Mouse (Mus musculus): ENCODE measurements around the gene Lrrc74a. TPM values are rescaled to one million over a fixed set of nuclear protein-coding genes. Genes with fewer than 3 reads are reported as not detected.

The Lrrc74a gene
- polyA plus RNA-seq, 1 experiment from 2014 or later, result not detected

- DNase-seq (ENCODE audit: low read depth, low spot score) (no peak), ATAC-seq (no peak)
- in situ Hi-C loops (cut with MboI; ENCODE audit: low pct_unique_long_range_greater_than_20kb), result no loop called here
- CTCF ChIA-PET, result no interaction called here
- TF ChIP-seq CTCF (IDR thresholded peaks at IDR 0.05), result no peak
- H3K27me3 ChIP-seq, result no peaks in the 10 kb centered on the region
- POLR2A ChIA-PET, result no interaction called here
Measured at GRCm38 (mm10) chr12:86721453-86721852, 12.7 kb upstream of the Lrrc74a start.

- ATAC-seq, result no peak
- no peaks in the 10 kb centered on the region for H3K27me3 ChIP-seq
- POLR2A ChIA-PET, result no interaction called here
- in situ Hi-C loops (cut with MboI; ENCODE audit: low pct_unique_long_range_greater_than_20kb), result no loop called here
- TF ChIP-seq CTCF (IDR thresholded peaks at IDR 0.05), result no peak
- CTCF ChIA-PET, result no interaction called here
- no peak for DNase-seq (ENCODE audit: low read depth, low spot score)
Measured at GRCm38 (mm10) chr12:86724300-86724699, 9.9 kb upstream of the Lrrc74a start.

- DNase-seq (ENCODE audit: low read depth, low spot score) (no peak), ATAC-seq (peak; percentile 61)
- TF ChIP-seq CTCF (IDR thresholded peaks at IDR 0.05), result no peak
- in situ Hi-C loops (cut with MboI; ENCODE audit: low pct_unique_long_range_greater_than_20kb), result no loop called here
- peaks cover 3% of the 10 kb centered on the region for H3K27me3 ChIP-seq
- CTCF ChIA-PET, result no interaction called here
- POLR2A ChIA-PET, result interaction anchor here (0.6 to 0.7 kb wide), 3 partner anchors 13 to 339 kb away, joined by 3 to 4 read pairs (median 3); no protein-coding TSS in a partner anchor
Measured at GRCm38 (mm10) chr12:86725706-86726105, 8.5 kb upstream of the Lrrc74a start.

- peak; percentile 95 for ATAC-seq
- TF ChIP-seq CTCF (IDR thresholded peaks at IDR 0.05), result no peak
- in situ Hi-C loops (cut with MboI; ENCODE audit: low pct_unique_long_range_greater_than_20kb), result no loop called here
- POLR2A ChIA-PET, result interaction anchor here (0.6 to 0.7 kb wide), 3 partner anchors 13 to 340 kb away, joined by 3 to 4 read pairs (median 3); no protein-coding TSS in a partner anchor
- CTCF ChIA-PET, result no interaction called here
- DNase-seq (ENCODE audit: low read depth, low spot score), result peak; percentile 31
- peaks cover 3% of the 10 kb centered on the region for H3K27me3 ChIP-seq
Measured at GRCm38 (mm10) chr12:86726120-86726640, 8.0 kb upstream of the Lrrc74a start, which contains the start of gene Angel1. Gene Angel1, minus strand, starts transcription at chr12:86726460.

GRCm38 (mm10) chr12:86761036-86761435 lies 26.9 kb downstream of the Lrrc74a start:
- TF ChIP-seq CTCF (IDR thresholded peaks at IDR 0.05), result no peak
- ChIA-PET CTCF (no interaction called here), POLR2A (no interaction called here)
- no peak for DNase-seq (ENCODE audit: low read depth, low spot score)
- ATAC-seq, result no peak
- peaks cover 23% of the 10 kb centered on the region for H3K27me3 ChIP-seq
- in situ Hi-C loops (cut with MboI; ENCODE audit: low pct_unique_long_range_greater_than_20kb), result loop anchor here (5.0 kb wide), 1 partner anchor 291 kb away; no protein-coding TSS in a partner anchor

- in situ Hi-C loops (cut with MboI; ENCODE audit: low pct_unique_long_range_greater_than_20kb), result loop anchor here (5.0 kb wide), 1 partner anchor 288 kb away; no protein-coding TSS in a partner anchor
- ChIA-PET POLR2A (no interaction called here), CTCF (no interaction called here)
- TF ChIP-seq CTCF (IDR thresholded peaks at IDR 0.05), result no peak
- no peak for DNase-seq (ENCODE audit: low read depth, low spot score)
- ATAC-seq, result no peak
- H3K27me3 ChIP-seq, result peaks cover 14% of the 10 kb centered on the region
Measured at GRCm38 (mm10) chr12:86764060-86764459, 29.9 kb downstream of the Lrrc74a start.

- CTCF ChIA-PET, result no interaction called here
- peaks cover 8% of the 10 kb centered on the region for H3K27me3 ChIP-seq
- TF ChIP-seq CTCF (IDR thresholded peaks at IDR 0.05), result no peak
- ATAC-seq, result no peak
- DNase-seq (ENCODE audit: low read depth, low spot score), result no peak
- in situ Hi-C loops (cut with MboI; ENCODE audit: low pct_unique_long_range_greater_than_20kb), result no loop called here
- POLR2A ChIA-PET, result no interaction called here
Measured at GRCm38 (mm10) chr12:86766467-86766866, 32.3 kb downstream of the Lrrc74a start.

GRCm38 (mm10) chr12:86767868-86768631 lies 33.9 kb downstream of the Lrrc74a start:
- in situ Hi-C loops (cut with MboI; ENCODE audit: low pct_unique_long_range_greater_than_20kb), result no loop called here
- no peak for DNase-seq (ENCODE audit: low read depth, low spot score)
- CTCF ChIA-PET, result interaction anchor here (0.8 to 5.3 kb wide), 14 partner anchors 11 to 285 kb away, joined by 3 to 26 read pairs (median 4); no protein-coding TSS in a partner anchor
- POLR2A ChIA-PET, result interaction anchor here (0.5 kb wide), 1 partner anchor 42 kb away, joined by 3 read pairs; no protein-coding TSS in a partner anchor
- peak; percentile 28 for ATAC-seq
- peaks cover 8% of the 10 kb centered on the region for H3K27me3 ChIP-seq
- TF ChIP-seq CTCF (IDR thresholded peaks at IDR 0.05), result peak; percentile 89

GRCm38 (mm10) chr12:86768986-86769580 lies 34.9 kb downstream of the Lrrc74a start:
- H3K27me3 ChIP-seq, result peaks cover 2% of the 10 kb centered on the region

GRCm38 (mm10) chr12:86769819-86770218 lies 35.6 kb downstream of the Lrrc74a start:
- CTCF ChIA-PET, result interaction anchor here (0.8 to 5.3 kb wide), 17 partner anchors 10 to 283 kb away, joined by 3 to 26 read pairs (median 5); no protein-coding TSS in a partner anchor
- POLR2A ChIA-PET, result interaction anchor here (1.3 to 1.4 kb wide), 2 partner anchors 21 to 176 kb away, joined by 3 to 4 read pairs; no protein-coding TSS in a partner anchor
- ATAC-seq (no peak), DNase-seq (ENCODE audit: low read depth, low spot score) (no peak)
- no peaks in the 10 kb centered on the region for H3K27me3 ChIP-seq
- TF ChIP-seq CTCF (IDR thresholded peaks at IDR 0.05), result no peak
- in situ Hi-C loops (cut with MboI; ENCODE audit: low pct_unique_long_range_greater_than_20kb), result loop anchor here (5.0 kb wide), 2 partner anchors 137 to 172 kb away; no protein-coding TSS in a partner anchor

More at GRCm38 (mm10) chr12:86768986-86769580, 34.9 kb downstream of the Lrrc74a start:
- DNase-seq (ENCODE audit: low read depth, low spot score) (no peak), ATAC-seq (no peak)
- in situ Hi-C loops (cut with MboI; ENCODE audit: low pct_unique_long_range_greater_than_20kb), result no loop called here
- POLR2A ChIA-PET, result interaction anchor here (1.4 kb wide), 1 partner anchor 177 kb away, joined by 4 read pairs; no protein-coding TSS in a partner anchor
- peak; percentile 80 for TF ChIP-seq CTCF (IDR thresholded peaks at IDR 0.05)
- CTCF ChIA-PET, result interaction anchor here (0.8 to 5.3 kb wide), 20 partner anchors 10 to 284 kb away, joined by 3 to 26 read pairs (median 4); no protein-coding TSS in a partner anchor

Measured in Patski (cell line).